Mouse (Mus musculus): ENCODE measurements at regions not wholly inside any gene's neighbourhood (a gene's known extent, or its start where the extent isn't known, plus 50 kb on each side); places are given as distances from the start of the nearest gene placed in this dataset.

DNA sequence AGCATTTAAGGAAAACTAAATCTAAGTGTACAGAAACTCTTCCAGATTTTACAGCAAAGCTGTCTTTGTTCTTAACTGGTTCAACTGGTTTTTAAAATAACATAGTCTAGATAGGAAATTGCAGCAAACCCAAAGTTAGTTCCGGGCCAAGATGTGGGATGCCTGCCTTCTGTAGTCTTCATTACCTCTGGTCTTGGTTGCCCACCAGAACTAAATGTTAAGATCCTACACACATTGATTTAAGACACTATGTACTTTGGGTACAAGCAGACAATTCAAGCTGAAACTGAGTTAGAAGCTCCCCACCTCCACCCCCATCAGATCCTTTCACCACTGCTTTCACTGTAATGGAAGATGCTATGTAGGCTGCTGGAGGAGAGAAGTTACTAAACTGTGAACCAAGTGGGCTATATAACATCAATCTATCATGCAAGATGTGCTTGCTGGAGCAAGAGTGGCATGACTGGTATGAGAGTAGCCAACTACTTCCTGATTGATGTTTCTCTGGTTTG, 129.8 kb upstream of the Ddit4l start:
- TF ChIP-seq CTCF (IDR thresholded peaks at IDR 0.05; ENCODE audit: low read depth, low read length) (no peak), POLR2A (IDR thresholded peaks at IDR 0.05; ENCODE audit: extremely low read depth, insufficient read depth, low read length) (no peak)
